Mouse (Mus musculus): ENCODE measurements around the gene Ren1.
"Not testable (repeated sequence)": the region's sequence is repeated elsewhere in the genome, so short reads cannot be mapped to it uniquely, and the experiment has no call there.

Ren1 gene

DNA sequence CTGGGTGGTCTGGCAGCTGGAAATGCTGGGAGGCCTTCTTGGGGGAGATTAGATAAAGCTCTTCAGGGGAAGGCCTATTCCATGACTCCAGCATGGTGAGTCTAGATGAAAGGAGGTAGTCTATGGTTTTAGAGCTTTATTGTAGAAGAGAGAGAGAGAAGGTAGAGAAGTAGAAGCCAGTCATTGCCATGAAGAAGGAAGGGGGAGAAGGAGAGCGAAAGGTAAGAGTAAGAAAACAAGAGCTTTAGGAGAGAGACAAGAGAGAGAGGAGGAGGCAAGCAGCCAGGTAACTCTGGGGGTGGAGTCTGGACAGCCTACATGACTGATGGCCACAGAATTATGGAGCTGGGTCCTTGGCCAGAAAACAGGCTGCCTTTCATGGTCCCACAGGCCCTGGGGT, at the start of gene Ren1:
Ren1 (plus strand) TSS at position 301 of the 400 bp plus-strand sequence.
- no peak for DNase-seq (ENCODE audit: low spot score)

DNA sequence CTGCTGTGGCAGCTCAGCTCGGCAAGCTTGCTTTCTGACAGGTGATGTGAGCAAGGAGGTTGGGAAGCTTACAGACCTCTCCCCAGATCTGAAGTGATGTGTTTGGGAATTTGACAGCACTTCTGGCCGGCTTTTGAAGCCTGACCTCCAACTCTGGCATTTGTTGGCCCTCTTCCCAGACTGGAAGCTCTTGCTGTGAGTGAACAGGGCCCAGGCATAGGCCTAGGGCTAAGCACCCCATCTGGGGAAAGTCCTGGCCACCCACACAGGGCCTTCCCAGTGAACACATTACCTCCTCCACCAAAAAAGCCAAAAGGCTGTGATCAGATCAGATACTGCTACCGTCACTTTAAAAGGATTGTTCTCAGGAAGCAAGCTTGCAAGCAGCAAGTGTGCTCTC, 47.8 kb upstream of the Ren1 start:
- no peak for DNase-seq (ENCODE audit: low spot score)

DNA sequence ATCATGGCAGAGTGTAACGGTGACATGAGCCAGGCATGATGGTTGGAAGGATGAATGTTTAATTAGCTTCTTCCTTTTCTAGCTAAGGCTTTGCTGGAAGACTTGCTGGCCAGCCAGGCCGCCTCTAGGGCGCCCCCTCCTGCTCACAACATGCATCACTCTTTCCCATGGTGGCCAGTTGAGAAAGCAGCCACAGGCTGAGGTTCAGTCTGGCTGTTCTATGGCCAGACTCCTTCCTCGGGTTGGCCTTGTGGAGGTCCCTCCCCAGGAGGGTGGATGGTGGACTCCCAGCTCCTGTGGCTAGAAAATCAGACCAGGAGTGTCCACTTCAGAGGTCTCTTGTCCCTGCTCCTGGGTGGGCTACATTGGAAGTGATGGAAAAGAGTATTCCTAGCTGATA, 43.5 kb upstream of the Ren1 start:
- peak; percentile 88 for DNase-seq (ENCODE audit: low spot score)

DNA sequence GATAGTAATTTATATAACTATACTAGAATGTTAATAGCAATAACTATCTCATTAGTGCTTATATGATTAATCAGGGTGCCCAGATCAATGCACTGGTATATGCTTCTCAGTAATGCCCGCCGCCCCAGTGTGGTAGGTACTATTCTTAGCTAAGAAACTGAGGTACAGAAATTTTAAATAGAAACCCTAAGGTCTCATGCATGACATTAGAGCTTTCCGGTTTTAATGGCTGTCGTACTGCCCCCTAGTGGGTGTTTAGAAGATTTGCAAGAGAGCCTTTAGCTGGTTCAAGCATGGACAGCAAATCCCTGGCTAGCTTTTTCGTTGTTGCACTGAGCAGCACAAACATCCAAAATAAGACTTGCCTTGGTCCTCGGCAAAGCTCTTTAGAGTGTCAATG, 43.0 kb upstream of the Ren1 start:
- DNase-seq (ENCODE audit: low spot score): peak; percentile 93

DNA sequence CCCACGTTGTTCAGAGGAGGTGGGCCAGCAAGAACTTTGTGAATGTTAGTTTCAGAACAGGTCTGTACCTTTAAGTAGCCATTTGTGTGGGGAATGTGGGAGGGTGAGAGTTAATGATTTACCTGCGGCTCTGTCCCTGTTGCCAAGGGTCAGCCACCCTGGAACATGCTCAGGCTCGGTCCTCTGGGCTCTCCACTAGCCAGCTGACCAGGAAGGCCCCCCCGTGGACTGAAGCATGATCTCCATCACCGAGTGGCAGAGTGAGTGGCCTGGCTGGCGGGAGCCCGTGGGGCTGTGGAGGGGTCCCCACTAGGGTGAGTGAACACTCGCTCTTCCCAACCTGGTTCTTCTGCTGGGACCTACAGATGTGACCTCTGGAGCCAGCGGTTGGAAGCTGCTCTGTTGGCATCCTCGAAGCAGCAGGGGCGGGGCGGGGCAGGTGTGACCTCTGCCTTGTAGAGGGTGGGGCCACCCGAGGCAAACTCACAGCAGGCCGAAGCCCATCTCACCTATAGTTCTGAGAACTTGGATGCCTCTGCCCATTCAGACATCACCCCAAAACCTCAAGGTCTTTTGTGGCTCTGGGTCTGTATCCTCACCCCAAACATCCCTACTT, 40.5 kb upstream of the Ren1 start, which contains the start of gene Golt1a:
Golt1a (plus strand) TSS at position 149 of the 616 bp plus-strand sequence.
- DNase-seq (ENCODE audit: low spot score): no peak

DNA sequence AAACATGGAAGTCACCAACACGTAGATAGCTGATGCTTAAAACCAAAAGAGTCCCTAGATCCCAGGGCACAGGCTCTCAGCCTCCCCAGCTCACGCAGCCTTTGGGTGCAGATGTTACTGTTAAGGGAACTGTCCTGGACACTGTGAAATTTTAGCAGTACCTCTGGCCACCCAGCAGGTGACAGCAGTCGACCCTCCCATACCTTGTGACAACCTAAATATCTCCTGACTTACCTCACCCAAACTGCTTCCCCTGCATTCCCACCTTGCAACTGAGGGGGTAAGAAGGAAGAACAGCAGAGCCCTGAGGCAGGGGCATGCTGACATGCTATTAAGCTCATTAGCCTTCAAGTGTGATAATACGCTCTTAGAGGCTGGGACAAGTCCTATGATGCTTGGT, 39.1 kb upstream of the Ren1 start:
- no peak for DNase-seq (ENCODE audit: low spot score)

DNA sequence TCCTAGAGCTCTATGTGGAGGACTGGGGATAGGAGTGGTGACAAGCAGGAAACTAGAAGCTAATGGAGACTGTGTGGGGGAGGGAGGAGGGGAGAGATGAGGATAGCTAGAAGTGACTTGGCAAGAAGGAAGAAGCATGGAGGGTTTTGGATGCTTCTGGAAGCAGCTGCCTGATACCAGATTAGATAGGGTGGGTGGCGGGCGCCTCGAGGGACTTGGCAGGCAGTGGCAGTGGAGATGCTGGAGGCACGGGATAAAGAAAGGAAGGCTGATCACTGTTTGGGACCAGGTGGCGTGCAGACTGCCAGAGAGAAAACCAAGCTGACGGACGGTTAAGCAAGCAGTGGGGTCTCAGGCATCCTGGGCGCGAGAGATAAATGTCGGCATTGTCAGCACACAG, 38.4 kb upstream of the Ren1 start:
- no peak for DNase-seq (ENCODE audit: low spot score)

DNA sequence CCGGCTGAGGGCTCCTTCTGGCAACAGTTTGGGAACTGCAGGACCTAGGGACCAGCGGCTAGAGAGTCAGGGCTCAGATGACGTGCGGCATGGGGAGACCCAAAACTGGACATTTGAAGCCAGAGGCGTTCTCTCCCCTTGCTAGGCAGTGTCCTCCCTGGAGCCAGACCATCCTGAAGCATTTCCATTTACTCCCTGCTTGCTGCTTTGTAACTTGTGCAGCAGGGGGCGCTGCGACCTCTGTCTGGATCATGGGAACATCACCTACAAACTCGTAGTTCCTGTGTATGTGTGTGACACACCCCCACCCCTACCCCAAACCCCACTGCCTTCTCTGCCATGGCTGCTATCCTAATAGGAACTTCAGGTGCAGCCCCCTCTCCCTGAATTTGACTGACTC, 35.9 kb upstream of the Ren1 start:
- peak; percentile 81 for DNase-seq (ENCODE audit: low spot score)

DNA sequence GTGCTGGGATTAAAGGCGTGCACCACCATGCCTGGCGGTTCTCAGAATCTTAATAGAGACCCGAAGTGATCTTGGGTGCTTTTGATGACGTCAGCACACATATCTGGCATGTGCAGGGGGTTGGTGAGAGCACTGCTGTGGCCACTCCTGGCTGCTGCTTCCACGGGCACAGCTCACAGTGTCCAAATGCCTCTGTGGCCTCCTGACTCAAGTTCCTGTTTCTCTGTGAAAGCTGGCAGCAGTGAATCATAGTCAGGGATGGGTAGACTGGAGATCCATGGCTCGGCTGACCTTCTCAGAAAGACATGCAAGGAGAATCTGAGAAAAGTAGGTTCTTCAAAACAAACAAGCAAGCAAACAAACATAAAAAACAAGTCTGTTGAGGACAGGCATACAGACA, 34.5 kb upstream of the Ren1 start:
- DNase-seq (ENCODE audit: low spot score): no peak

DNA sequence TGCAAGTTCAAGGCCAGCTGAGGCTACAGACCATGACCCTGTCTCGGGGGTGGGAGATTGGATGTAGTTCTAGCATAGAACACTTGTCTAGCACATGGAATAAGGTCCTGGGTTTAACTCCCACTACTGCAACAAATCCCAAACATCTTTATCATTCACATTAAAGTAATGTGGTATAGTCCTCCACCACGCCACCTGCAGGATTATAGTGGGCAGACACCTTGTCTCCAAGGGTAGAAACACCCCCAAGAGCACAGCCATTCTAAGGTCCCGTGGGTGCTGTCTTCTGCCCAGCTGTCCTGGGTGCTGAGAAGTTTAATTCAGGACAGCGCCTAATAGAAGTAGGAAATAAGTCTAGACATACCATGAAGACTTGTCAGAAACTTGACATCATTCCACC, 33.7 kb upstream of the Ren1 start:
- no peak for DNase-seq (ENCODE audit: low spot score)

DNA sequence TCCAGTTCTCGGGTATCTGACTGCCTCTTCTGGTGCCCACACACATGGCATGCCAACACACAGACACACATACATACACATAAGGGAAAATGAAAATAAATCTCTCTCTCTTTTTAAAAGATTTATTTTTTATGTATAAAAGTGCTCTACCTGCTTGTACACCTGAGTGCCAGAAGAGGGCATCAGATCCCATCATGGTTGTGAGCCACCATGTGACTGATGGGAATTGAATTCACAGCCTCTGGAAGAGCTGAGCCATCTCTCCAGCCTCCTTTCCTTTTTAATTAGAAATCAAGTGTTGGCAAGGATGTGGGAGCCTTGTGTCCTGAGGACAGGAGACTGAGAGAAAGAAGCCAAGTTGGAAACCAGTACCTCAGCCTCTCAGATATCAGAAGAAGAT, 33.2 kb upstream of the Ren1 start:
- no peak for DNase-seq (ENCODE audit: low spot score)

DNA sequence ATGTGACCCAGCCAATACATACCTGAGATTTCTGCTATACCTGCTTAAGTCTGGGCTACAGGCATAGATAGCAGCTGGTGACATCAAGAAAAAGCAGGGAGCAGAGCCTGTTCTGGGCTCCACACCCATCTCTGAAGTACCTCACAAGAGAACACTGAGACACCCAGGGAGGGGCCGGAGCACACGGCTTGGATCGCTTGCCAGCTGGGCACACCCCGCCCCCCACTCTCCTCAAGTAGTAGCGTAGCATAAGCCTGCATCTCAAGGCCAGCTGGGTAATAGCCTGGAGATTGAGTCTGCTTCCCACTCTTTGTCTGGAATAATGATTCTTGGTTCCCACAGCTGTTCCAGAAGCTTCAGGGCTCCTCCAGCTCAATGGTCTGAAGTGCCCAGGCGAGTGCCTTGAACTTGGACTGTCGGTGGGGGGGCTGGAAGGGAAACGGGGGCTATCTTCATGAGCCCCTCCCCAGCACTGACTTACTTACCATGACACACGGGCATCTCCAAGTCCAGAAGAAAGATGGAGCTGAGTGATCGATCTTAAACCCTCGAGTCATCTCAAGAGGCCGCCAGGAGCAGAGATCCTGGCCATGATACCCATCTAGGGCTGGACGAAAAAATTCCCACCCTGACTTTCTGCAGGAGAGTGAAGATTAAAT, 28.9 kb upstream of the Ren1 start, which contains the start of gene Kiss1:
Kiss1 (plus strand) TSS at position 609 of the 659 bp plus-strand sequence.
- no peak for DNase-seq (ENCODE audit: low spot score)

DNA sequence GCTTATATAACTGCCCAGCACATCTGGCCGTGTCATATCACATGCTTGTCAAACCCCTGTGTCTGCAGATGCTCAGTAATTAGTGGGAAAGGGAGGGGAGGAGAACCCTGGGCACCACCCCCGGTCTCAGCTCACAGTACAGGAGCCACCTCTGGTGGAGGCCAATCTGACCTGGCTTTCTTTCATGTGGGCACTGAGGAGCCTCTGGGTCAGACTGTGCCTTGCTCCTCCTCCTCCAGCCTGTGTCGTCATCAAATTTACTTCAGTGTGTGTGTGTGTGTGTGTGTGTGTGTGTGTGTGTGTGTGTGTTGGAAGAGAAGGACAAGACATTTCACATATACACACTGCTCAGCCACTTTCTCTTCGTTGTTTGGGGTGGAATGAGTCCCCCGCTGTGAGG, 27.0 kb upstream of the Ren1 start:
- DNase-seq (ENCODE audit: low spot score): no peak

DNA sequence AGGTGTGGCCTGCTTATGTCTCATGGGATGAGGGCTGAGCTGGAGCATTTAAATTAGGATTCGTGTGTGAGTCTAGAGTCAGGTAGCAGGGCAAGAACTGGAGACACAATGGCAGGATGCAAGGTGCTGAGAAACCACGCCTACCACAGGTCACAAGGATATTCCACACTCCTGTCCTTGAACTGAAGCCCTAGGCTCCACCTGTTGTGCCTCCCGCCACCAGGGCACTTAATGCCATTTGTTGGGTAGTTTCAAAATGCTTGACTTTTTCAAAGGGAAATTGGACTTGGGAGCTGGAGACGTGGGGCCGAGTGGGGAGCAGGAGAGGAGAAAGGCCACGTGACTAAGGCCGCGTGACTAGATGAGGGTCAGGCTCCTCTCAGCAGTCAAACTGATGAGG, 24.4 kb upstream of the Ren1 start:
- DNase-seq (ENCODE audit: low spot score): no peak

DNA sequence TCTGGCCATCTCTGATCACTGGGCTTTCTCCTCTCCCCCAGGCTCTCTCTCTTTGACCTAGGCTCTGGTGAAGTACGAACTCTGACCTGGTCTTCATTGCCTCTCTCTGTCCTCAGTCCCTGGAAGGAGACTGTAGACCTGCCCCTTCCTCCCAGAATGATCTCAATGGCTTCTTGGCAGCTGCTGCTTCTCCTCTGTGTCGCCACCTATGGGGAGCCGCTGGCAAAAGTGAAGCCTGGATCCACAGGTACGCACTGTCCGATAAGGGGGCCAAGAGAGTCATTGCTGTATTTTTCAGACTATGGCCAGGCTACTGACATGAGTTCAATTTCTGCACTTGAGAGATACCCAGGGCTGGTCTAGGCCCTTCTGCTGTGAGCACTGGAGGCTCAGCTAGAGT, 23.2 kb upstream of the Ren1 start:
- no peak for DNase-seq (ENCODE audit: low spot score)

DNA sequence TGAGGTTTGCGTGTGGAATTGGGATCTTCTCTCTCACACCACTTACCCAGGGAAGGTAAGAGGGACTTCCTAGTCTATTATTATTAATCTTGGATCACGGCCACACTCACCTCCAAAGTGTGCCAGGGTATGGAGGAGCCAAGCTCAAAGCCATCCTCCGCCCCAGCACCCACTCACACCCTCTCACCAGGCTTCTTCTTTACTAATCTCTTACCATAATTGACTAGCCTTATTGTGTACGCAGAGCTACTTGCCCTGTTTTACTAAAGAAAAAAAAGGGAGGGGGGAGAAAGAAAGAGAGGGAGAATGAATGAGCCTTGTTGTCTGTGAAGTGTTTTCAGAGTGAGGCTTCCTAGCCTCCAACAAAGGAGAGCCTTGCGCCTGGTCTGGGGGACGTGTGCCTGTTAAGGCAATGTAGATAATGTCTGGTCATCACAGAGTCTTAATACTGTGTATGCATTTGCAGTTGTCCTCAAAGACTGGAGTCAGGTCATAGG, 22.0 kb upstream of the Ren1 start:
- DNase-seq (ENCODE audit: low spot score): no peak

DNA sequence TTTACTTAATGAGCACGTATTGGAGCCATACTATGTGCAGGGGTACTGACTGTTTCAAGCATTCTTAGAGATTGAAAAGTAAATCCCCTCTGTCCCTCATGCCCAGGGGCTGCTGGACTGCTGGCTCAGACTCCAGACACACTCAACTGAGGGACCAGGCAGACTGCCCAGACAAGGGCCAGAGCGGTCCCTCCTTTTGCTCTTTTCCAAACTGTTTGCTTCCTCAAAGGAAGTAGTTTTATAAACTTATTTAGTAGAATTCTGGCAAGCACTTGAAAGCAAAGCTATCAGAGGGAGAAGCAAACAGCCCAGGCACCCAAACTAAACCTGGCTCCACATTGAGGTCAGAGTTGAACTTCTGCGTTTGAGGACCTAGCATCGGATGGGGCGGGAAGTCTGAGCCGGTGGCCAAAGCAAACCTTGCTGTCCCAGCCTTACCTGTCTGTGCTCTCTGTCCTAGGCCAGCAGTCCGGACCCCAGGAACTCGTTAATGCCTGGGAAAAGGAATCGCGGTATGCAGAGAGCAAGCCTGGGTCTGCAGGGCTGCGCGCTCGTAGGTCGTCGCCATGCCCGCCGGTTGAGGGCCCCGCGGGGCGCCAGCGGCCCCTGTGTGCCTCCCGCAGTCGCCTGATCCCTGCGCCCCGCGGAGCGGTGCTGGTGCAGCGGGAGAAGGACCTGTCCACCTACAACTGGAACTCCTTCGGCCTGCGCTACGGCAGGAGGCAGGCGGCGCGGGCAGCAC, 21.2 kb upstream of the Ren1 start:
- DNase-seq (ENCODE audit: low spot score): peak; percentile 28

DNA sequence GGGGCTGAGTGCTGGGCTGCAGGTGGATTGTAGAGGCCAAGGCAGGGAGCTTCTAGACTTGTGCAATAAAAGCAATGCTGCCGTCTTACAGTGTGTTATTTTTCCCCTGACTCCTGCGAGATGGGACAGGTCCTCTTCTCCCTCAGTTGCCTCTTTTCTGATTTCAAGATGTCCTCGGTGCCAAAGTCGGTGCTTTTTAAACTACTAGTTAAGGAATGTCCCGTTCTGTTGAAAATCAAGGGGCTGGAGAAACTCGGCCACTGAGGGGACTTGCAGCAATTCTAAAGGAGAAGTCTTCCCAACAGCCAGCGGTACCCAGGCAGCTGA, 20.7 kb upstream of the Ren1 start:
- DNase-seq (ENCODE audit: low spot score): no peak

DNA sequence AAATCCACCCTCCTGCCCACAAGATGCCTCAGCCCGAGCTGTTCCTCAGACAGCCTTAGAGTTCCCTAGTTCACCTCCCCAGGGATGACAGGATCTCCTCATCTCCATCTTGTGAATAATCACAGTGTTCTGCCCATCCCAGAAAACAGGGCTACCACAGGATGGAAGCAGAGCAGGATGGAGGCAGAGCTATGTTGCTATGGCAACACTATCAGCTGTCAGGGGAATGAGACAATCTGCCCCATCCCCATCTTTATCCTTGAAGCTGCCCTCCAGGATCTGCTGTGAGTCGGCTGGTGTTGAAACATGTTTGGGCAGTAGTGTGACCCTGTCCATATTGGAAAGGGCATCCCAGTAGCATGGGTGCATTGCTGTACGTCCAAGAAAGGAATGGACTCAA, 19.2 kb upstream of the Ren1 start:
- DNase-seq (ENCODE audit: low spot score): peak; percentile 27

DNA sequence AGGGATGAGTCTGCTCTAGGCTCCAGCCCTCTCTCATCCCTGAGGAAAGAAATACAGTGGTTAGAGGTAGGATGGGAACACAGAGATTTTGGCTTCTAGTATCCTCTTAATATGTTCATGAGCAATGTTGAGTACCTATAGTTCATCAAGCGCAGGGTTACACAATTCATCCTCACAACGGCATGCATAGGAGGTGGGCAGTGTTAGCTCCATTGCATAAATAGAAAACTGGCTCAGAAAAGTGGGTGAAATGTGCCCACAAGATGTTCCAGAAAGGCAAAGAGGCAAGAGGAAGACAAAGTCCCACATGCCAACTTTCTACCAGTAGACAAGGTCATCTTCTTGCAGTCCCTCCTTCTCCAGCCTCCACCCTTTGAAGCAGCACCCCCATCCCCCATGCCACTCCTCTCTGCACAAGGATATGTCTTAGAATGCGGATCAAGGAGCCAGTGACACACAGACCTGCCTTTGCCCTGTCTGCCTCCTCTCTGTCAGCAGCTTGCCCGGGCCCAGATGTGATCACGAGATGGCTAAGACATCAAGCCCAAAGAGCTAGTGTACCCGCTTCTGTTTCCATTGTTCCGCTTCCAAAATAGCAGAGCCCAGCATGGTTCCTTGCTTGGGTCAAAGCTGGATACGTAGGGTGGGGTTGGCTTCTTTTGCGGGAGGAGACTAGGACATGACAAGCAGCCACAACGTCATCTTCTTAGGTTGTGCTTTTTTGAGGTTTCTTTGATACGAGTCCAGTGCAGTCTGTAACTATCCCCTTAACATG, 17.5 kb upstream of the Ren1 start:
- no peak for DNase-seq (ENCODE audit: low spot score)

DNA sequence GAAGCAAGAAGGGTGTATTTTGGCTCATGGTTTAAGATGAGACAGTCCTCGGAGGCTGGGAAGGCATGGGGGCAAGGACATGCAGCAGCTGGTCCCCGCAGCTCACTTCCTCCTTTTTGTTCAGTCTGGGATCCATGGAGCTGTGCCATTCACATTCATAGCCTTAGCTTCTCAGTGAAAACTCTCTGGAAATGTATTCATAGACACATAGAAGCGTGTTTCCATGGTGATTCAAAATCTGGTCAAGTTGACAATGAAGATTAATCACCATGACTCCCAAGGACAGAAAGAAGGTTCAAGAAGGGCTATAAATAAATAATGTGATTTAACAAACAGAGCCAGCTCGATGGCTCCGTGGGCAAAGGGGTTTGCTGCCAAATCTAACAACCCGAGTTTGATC, 16.4 kb upstream of the Ren1 start:
- no peak for DNase-seq (ENCODE audit: low spot score)

DNA sequence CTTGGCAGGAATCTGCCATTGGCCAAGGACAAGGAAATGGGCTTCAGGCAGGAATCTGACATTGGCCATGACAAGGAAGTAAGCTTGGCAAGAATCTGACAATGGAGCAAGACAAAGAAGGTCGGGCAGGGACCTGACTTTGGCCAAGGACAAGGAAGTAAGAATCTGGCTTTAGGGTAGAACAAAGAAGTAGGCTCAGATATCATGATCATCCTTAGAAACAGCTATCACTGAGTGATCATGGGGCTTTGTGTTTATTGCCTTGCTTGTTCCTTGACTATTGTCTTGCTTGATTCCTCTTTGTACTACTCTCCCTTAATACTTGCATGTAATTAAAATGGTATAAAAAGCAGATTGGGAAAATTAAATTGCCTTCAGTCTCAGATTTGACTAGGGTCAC, 9.9 kb upstream of the Ren1 start:
- DNase-seq (ENCODE audit: low spot score): not testable (repeated sequence)

DNA sequence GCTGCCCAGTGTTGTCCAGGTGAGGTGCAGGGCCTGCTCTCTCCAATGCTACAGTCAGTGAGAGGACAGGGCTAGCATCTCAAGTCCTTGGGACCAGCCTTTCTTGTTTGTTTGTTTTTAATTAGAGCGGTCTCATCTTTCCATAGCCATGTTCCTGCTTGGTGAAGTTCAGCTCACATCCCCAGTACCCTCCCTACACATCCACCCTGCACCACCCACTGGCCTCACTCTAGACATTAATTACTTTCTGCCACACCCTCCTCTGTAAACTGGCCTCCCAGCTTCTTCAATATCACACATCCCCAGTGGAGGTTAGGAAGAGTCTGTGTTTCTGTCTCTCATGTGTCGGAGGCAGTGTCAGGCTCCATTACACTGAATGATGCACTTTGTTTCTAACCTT, 6.0 kb upstream of the Ren1 start:
- DNase-seq (ENCODE audit: low spot score): no peak
